26 mouse cellular contexts compared by ENCODE assay signal in the genomic region with DNA sequence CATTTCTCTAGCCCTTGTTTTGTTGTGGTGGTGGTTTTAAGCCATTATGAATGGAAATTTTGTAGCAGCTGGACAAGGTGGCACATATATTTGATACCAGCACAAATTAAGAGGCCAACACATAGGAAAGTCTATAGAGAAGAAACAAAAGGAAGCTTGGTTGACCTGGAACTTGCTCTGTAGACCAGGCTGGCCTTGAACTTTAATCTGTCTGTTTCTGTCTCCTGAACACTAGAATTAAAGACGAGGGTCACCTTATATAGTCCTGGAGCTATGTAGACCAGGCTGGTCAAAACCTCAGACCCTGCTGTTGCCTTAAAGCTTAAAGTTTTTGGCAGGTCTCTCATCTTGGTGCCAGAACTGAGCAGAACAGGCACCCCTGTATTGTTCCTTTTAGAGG. TPM values are rescaled to one million over a fixed set of nuclear protein-coding genes. Genes with fewer than 3 reads are reported as not detected.
DNase-seq lines count a peak whose midpoint lies in the region; ATAC-seq and TF ChIP-seq lines count a peak whose summit lies in the region.
"Had no signal": no experiment of that assay in that cellular context is flagged by ENCODE, and none has a peak within 500 bp of the region (broad histone marks: within the 10 kb centered on the region; RNA-seq: fewer than 3 reads in every experiment).

No protein-coding gene starts in this region.

- no peak for TF ChIP-seq RAD21 in MEL (IDR thresholded peaks at IDR 0.05; ENCODE audit: low read depth, low read length)

- no peak for TF ChIP-seq EP300 in MEL (IDR thresholded peaks at IDR 0.05; ENCODE audit: low read depth in 1 of 2, low read length in 2 of 2)

- H3K36me3 ChIP-seq in liver, adult 2 months (ENCODE audit: control insufficient read depth, insufficient read depth, low read length), result peaks cover 17% of the 10 kb centered on the region
- H3K36me3 ChIP-seq in MEL (ENCODE audit: control insufficient read depth in 1 of 2, insufficient read depth in 2 of 2, low read length in 2 of 2), result no peaks in the 10 kb centered on the region; a peak in 1 of 4 replicates
- peaks cover 31% of the 10 kb centered on the region for H3K36me3 ChIP-seq in midbrain, embryonic 14.5 days (ENCODE audit: control insufficient read depth, insufficient read depth, low read length)

- no peaks in the 10 kb centered on the region for H3K9me3 ChIP-seq in MEL (replicated peaks; ENCODE audit: insufficient read depth, low read length)
- H3K9me3 ChIP-seq in midbrain, embryonic 14.5 days (ENCODE audit: control insufficient read depth, low read length), result no peaks in the 10 kb centered on the region
- H3K9me3 ChIP-seq: embryonic facial prominence, embryonic 10.5 days; forebrain, embryonic 12.5 days; forebrain, embryonic 15.5 days; hindbrain, embryonic 12.5 days; hindbrain, embryonic 15.5 days had no signal

- no peaks in the 10 kb centered on the region for H3K4me1 ChIP-seq in liver, adult 2 months (ENCODE audit: control insufficient read depth, insufficient read depth, low read length)
- no peaks in the 10 kb centered on the region for H3K4me1 ChIP-seq in MEL (ENCODE audit: control insufficient read depth in 1 of 2, insufficient read depth in 2 of 2, low read length in 2 of 2)
- no peaks in the 10 kb centered on the region for H3K4me1 ChIP-seq in midbrain, embryonic 14.5 days (ENCODE audit: control insufficient read depth, insufficient read depth, low read length)
- H3K4me1 ChIP-seq: embryonic facial prominence, embryonic 10.5 days; embryonic facial prominence, embryonic 13.5 days; forebrain, embryonic 12.5 days; hindbrain, embryonic 12.5 days; hindbrain, embryonic 15.5 days had no signal

- no peak for TF ChIP-seq POLR2A in liver, adult 2 months (IDR thresholded peaks at IDR 0.05; ENCODE audit: extremely low read depth, insufficient read depth, low read length)
- TF ChIP-seq POLR2A in MEL (IDR thresholded peaks at IDR 0.05; ENCODE audit: control insufficient read depth in 1 of 2, insufficient read depth in 1 of 2, low read depth in 1 of 2, low read length in 2 of 2, poor library complexity in 1 of 2), result no peak

- no peak for TF ChIP-seq CTCF in liver, adult 2 months (IDR thresholded peaks at IDR 0.05; ENCODE audit: low read depth, low read length)
- no peak for TF ChIP-seq CTCF in MEL (IDR thresholded peaks at IDR 0.05 in 2 of 3, conservative IDR thresholded peaks at IDR 0.05 in 1 of 3; ENCODE audit: control insufficient read depth in 1 of 3, insufficient read depth in 1 of 3, low read depth in 2 of 3, low read length in 3 of 3, poor library complexity in 1 of 3, severe bottlenecking in 1 of 3)

- no peak overlapping the region for H3K9ac ChIP-seq in liver, adult 2 months (ENCODE audit: low read depth, low read length)
- H3K9ac ChIP-seq in MEL (ENCODE audit: control insufficient read depth, low read depth, low read length, poor library complexity, severe bottlenecking), result no peak overlapping the region
- H3K9ac ChIP-seq in midbrain, embryonic 14.5 days (replicated peaks; ENCODE audit: low read length), result no peak overlapping the region
- H3K9ac ChIP-seq: embryonic facial prominence, embryonic 13.5 days; forebrain, embryonic 12.5 days; forebrain, embryonic 15.5 days; hindbrain, embryonic 12.5 days; hindbrain, embryonic 15.5 days had no signal

- 84% methylated on average over 1 of the region's 1 CpGs for WGBS in liver, adult 2 months
- 69% methylated on average over 1 of the region's 1 CpGs for whole genome bisulfite sequencing in midbrain, embryonic 14.5 days

- no peak overlapping the region for H3K4me3 ChIP-seq in liver, adult 2 months (ENCODE audit: insufficient read depth, low read depth, low read length)
- no peak overlapping the region for H3K4me3 ChIP-seq in MEL (ENCODE audit: control insufficient read depth in 1 of 2, insufficient read depth in 1 of 2, low read depth in 2 of 2, low read length in 2 of 2)
- no peak overlapping the region for H3K4me3 ChIP-seq in midbrain, embryonic 14.5 days (replicated peaks; ENCODE audit: low read depth, low read length)
- H3K4me3 ChIP-seq: embryonic facial prominence, embryonic 10.5 days; embryonic facial prominence, embryonic 13.5 days; erythroblast, embryonic 14.5 days; forebrain, embryonic 12.5 days; forebrain, embryonic 15.5 days; gastrocnemius, adult 2 months; hindbrain, embryonic 12.5 days; hindbrain, embryonic 15.5 days had no signal

- H3K4me2 ChIP-seq in midbrain, embryonic 14.5 days (ENCODE audit: low read length), result no peak overlapping the region
- H3K4me2 ChIP-seq: embryonic facial prominence, embryonic 13.5 days; forebrain, embryonic 12.5 days; forebrain, embryonic 15.5 days; heart, embryonic 11.5 days; hindbrain, embryonic 12.5 days; hindbrain, embryonic 15.5 days had no signal

- 0 out of 2 replicates have a peak, but pooled peaks have one; percentile 12 for ATAC-seq in megakaryocyte progenitor cell, adult 5-6 weeks (replicated peaks; ENCODE audit: poor library complexity)
- no peak for ATAC-seq in midbrain, embryonic 14.5 days (ENCODE audit: low FRiP score, low TSS enrichment)
- ATAC-seq: activated CD4-positive, CD25-positive, alpha-beta regulatory T cell, adult 4 months had no signal

- peak; percentile 29 for DNase-seq in liver, adult 2 months (ENCODE audit: extremely low read depth, low read depth, low spot score)
- DNase-seq in liver, result no peak
- peak; percentile 57 for DNase-seq in 416B (ENCODE audit: low read depth)
- DNase-seq in MEL (ENCODE audit: low read depth, low spot score), result peak; percentile 67
- no peak for DNase-seq in frontal cortex, postnatal 25 days (ENCODE audit: low spot score in 2 of 2)
- no peak for DNase-seq in midbrain, embryonic 14.5 days
- DNase-seq: adrenal gland, adult 8-10 months; adrenal gland, postnatal 25 days; cerebellum, adult 11-12 months; cerebellum, adult 8-10 months; cerebellum, postnatal 10 days; cerebellum, postnatal 36 days; embryo, embryonic 11 days; gastrocnemius, adult 2 months; gastrocnemius, postnatal 14 days; heart, adult 11 months had no signal

- no peaks in the 10 kb centered on the region for H3K79me2 ChIP-seq in liver, adult 2 months (ENCODE audit: control insufficient read depth, insufficient read depth, low read length)
- H3K79me2 ChIP-seq in MEL (ENCODE audit: control insufficient read depth, insufficient read depth, low read length, poor library complexity), result peaks cover under 1% of the 10 kb centered on the region; the same call in 1 of the 2 replicates

- no peaks in the 10 kb centered on the region for H3K27me3 ChIP-seq in liver, adult 2 months (ENCODE audit: control insufficient read depth, insufficient read depth, low read length)
- H3K27me3 ChIP-seq in MEL (ENCODE audit: control insufficient read depth in 1 of 2, insufficient read depth in 2 of 2, low read length in 2 of 2), result no peaks in the 10 kb centered on the region
- H3K27me3 ChIP-seq in midbrain, embryonic 14.5 days (ENCODE audit: control insufficient read depth, insufficient read depth, low read length), result no peaks in the 10 kb centered on the region
- H3K27me3 ChIP-seq: embryonic facial prominence, embryonic 13.5 days; forebrain, embryonic 12.5 days; forebrain, embryonic 15.5 days; hindbrain, embryonic 12.5 days; hindbrain, embryonic 15.5 days had no signal

- no peak overlapping the region for H3K27ac ChIP-seq in liver, adult 2 months (replicated peaks; ENCODE audit: insufficient read depth, low read depth, low read length)
- H3K27ac ChIP-seq in MEL (ENCODE audit: control insufficient read depth, low read depth, low read length), result no peak overlapping the region
- H3K27ac ChIP-seq in midbrain, embryonic 14.5 days (replicated peaks; ENCODE audit: low read depth, low read length), result no peak overlapping the region
- H3K27ac ChIP-seq: embryonic facial prominence, embryonic 10.5 days; embryonic facial prominence, embryonic 13.5 days; forebrain, embryonic 12.5 days; forebrain, embryonic 15.5 days; gastrocnemius, adult 2 months; hindbrain, embryonic 12.5 days; hindbrain, embryonic 15.5 days had no signal

RNA-seq across cellular contexts. Expression of gene Amd1, which starts 16.4 kb away (rescaled TPM):
- 24.4 and 27.1 TPM in 2 replicates for total RNA-seq in liver, adult 2 months (2014; rRNA removed)
- polyA plus RNA-seq in liver, adult 2 months (2012; rRNA removed), result 6.2 and 6.9 TPM in 2 replicates
- 84.7 and 102 TPM in 2 replicates for total RNA-seq in MEL (2012; rRNA removed)
- 10 to 100 TPM in 1 of 2 experiments, not detected in 1; 81.2 TPM for polyA plus RNA-seq in MEL (2012; ENCODE audit: insufficient read depth in 1 of 2, insufficient read length in 2 of 2, low read depth in 1 of 2, low replicate concordance in 2 of 2, missing spikeins in 1 of 2)
- total RNA-seq in megakaryocyte progenitor cell, adult 5-6 weeks (2015), result 153 and 160 TPM in 2 replicates
- total RNA-seq in megakaryocyte progenitor cell, adult 5-6 weeks (2017), result 170 and 202 TPM in 2 replicates
- 37.4 and 46.0 TPM in 2 replicates for polyA plus RNA-seq in midbrain, embryonic 14.5 days (2014; fragmentation: Nextera tagmentation; extraction: Ambion mirVana)

RNA-seq across cellular contexts. Expression of gene Gtf3c6, which starts 27.7 kb away (rescaled TPM):
- 6.5 and 7.7 TPM in 2 replicates for total RNA-seq in liver, adult 2 months (2014; rRNA removed)
- 3.0 and 3.1 TPM in 2 replicates for polyA plus RNA-seq in liver, adult 2 months (2012; rRNA removed)
- 41.6 and 42.0 TPM in 2 replicates for total RNA-seq in MEL (2012; rRNA removed)
- 10 to 100 TPM in 1 of 2 experiments, not detected in 1; 56.6 TPM for polyA plus RNA-seq in MEL (2012; ENCODE audit: insufficient read depth in 1 of 2, insufficient read length in 2 of 2, low read depth in 1 of 2, low replicate concordance in 2 of 2, missing spikeins in 1 of 2)
- total RNA-seq in megakaryocyte progenitor cell, adult 5-6 weeks (2015), result 69.0 and 87.6 TPM in 2 replicates
- 219 and 265 TPM in 2 replicates for total RNA-seq in megakaryocyte progenitor cell, adult 5-6 weeks (2017)
- 86.6 and 91.5 TPM in 2 replicates for polyA plus RNA-seq in midbrain, embryonic 14.5 days (2014; fragmentation: Nextera tagmentation; extraction: Ambion mirVana)

RNA-seq across cellular contexts. Expression of gene Rpf2, which starts 38.7 kb away (rescaled TPM):
- 7.4 and 11.2 TPM in 2 replicates for total RNA-seq in liver, adult 2 months (2014; rRNA removed)
- polyA plus RNA-seq in liver, adult 2 months (2012; rRNA removed), result 1.7 and 1.8 TPM in 2 replicates
- 104 and 122 TPM in 2 replicates for total RNA-seq in MEL (2012; rRNA removed)
- 10 to 100 TPM in 1 of 2 experiments, not detected in 1; 92.8 TPM for polyA plus RNA-seq in MEL (2012; ENCODE audit: insufficient read depth in 1 of 2, insufficient read length in 2 of 2, low read depth in 1 of 2, low replicate concordance in 2 of 2, missing spikeins in 1 of 2)
- total RNA-seq in megakaryocyte progenitor cell, adult 5-6 weeks (2015), result 97.3 and 109 TPM in 2 replicates
- 184 and 213 TPM in 2 replicates for total RNA-seq in megakaryocyte progenitor cell, adult 5-6 weeks (2017)
- polyA plus RNA-seq in midbrain, embryonic 14.5 days (2014; fragmentation: Nextera tagmentation; extraction: Ambion mirVana), result 68.2 and 73.7 TPM in 2 replicates

RNA-seq across cellular contexts. Expression of gene Cdk19, which starts 53.8 kb away (rescaled TPM):
- total RNA-seq in liver, adult 2 months (2014; rRNA removed), result 3.6 and 4.3 TPM in 2 replicates
- polyA plus RNA-seq in liver, adult 2 months (2012; rRNA removed), result 1.2 and 1.4 TPM in 2 replicates
- total RNA-seq in MEL (2012; rRNA removed), result 2.8 and 4.8 TPM in 2 replicates
- polyA plus RNA-seq in MEL (2012; ENCODE audit: insufficient read depth in 1 of 2, insufficient read length in 2 of 2, low read depth in 1 of 2, low replicate concordance in 2 of 2, missing spikeins in 1 of 2), result 1 to 10 TPM in 1 of 2 experiments, not detected in 1; 8.2 TPM
- total RNA-seq in megakaryocyte progenitor cell, adult 5-6 weeks (2015), result 47.8 and 49.0 TPM in 2 replicates
- total RNA-seq in megakaryocyte progenitor cell, adult 5-6 weeks (2017), result 38.6 and 39.0 TPM in 2 replicates
- polyA plus RNA-seq in midbrain, embryonic 14.5 days (2014; fragmentation: Nextera tagmentation; extraction: Ambion mirVana), result 9.4 and 13.1 TPM in 2 replicates

Comparison
In these comparisons a context has a peak if more than half of its experiments do, and no peak if none do; other contexts are left out.
1. DNase-seq: peak in liver, adult 2 months (single experiment), 416B (single experiment) and MEL (single experiment); none in liver (single experiment), frontal cortex, postnatal 25 days (0 of 2) and midbrain, embryonic 14.5 days (single experiment).